Mouse (Mus musculus) spleen, adult 12 weeks (tissue): Measurements from ENCODE around the gene Ak5.
"Not testable (repeated sequence)": the region's sequence is repeated elsewhere in the genome, so short reads cannot be mapped to it uniquely, and the experiment has no call there.

Experiments used
- DNase-seq: peaks from one replicate; pipeline ENCODE4 v3.0.0; 2022; ENCODE audit warnings: low spot score

The Ak5 gene

GRCm38 (mm10) chr3:152475894-152476293 is 192.3 kb downstream of the Ak5 start:
- DNase-seq = no peak

- DNase-seq = no peak
Observed at GRCm38 (mm10) chr3:152475278-152475669, 192.9 kb downstream of the Ak5 start.

- peak; percentile 31 for DNase-seq
Observed at GRCm38 (mm10) chr3:152474582-152475277, 193.4 kb downstream of the Ak5 start.

- DNase-seq = no peak
Observed at GRCm38 (mm10) chr3:152472676-152473075, 195.5 kb downstream of the Ak5 start.

GRCm38 (mm10) chr3:152470347-152470746 is 197.8 kb downstream of the Ak5 start:
- DNase-seq = no peak

GRCm38 (mm10) chr3:152469423-152470200 is 198.5 kb downstream of the Ak5 start:
- DNase-seq = no peak

- no peak for DNase-seq
Observed at GRCm38 (mm10) chr3:152468569-152469041, 199.6 kb downstream of the Ak5 start.

GRCm38 (mm10) chr3:152468032-152468431 is 200.1 kb downstream of the Ak5 start:
- no peak for DNase-seq

GRCm38 (mm10) chr3:152467312-152467711 is 200.8 kb downstream of the Ak5 start:
- no peak for DNase-seq

GRCm38 (mm10) chr3:152466849-152467248 is 201.3 kb downstream of the Ak5 start:
- no peak for DNase-seq

GRCm38 (mm10) chr3:152465338-152465737 is 202.8 kb downstream of the Ak5 start:
- DNase-seq = no peak

GRCm38 (mm10) chr3:152464462-152464861 is 203.7 kb downstream of the Ak5 start:
- no peak for DNase-seq

GRCm38 (mm10) chr3:152462900-152463299 is 205.3 kb downstream of the Ak5 start:
- no peak for DNase-seq

GRCm38 (mm10) chr3:152462038-152462547 is 206.1 kb downstream of the Ak5 start:
- DNase-seq = no peak

- no peak for DNase-seq
Observed at GRCm38 (mm10) chr3:152460802-152461201, 207.4 kb downstream of the Ak5 start.

- not testable (repeated sequence) for DNase-seq
Observed at GRCm38 (mm10) chr3:152458875-152459274, 209.3 kb downstream of the Ak5 start.

GRCm38 (mm10) chr3:152457308-152458035 is 210.7 kb downstream of the Ak5 start:
- DNase-seq = no peak

GRCm38 (mm10) chr3:152453163-152453562 is 215.0 kb downstream of the Ak5 start:
- DNase-seq = no peak

- DNase-seq = no peak
Observed at GRCm38 (mm10) chr3:152446966-152447365, 221.2 kb downstream of the Ak5 start.

- DNase-seq = no peak
Observed at GRCm38 (mm10) chr3:152444114-152444513, 224.0 kb downstream of the Ak5 start.

GRCm38 (mm10) chr3:152442795-152443194 is 225.4 kb downstream of the Ak5 start:
- DNase-seq = no peak

- no peak for DNase-seq
Observed at GRCm38 (mm10) chr3:152438068-152438467, 230.1 kb downstream of the Ak5 start.
